Mouse (Mus musculus) midbrain, embryonic 15.5 days (tissue): ENCODE results near the gene Noxo1. TPM values are rescaled to one million over a fixed set of nuclear protein-coding genes. Genes with fewer than 3 reads are reported as not detected.

Source experiments
- ATAC-seq: fragments of 200-750 bp; cut with Nextera tagmentation; replicated peaks from 2 replicates; pipeline ENCODE4 v1.8.0; 2017; ENCODE audit warnings: moderate TSS enrichment
- H3K27ac ChIP-seq: fragments of 300-500 bp; sonication (generic); 2 replicates; pipeline ENCODE4 v1.5.1; 2015; ENCODE audit warnings: mild to moderate bottlenecking, inconsistent platforms
- H3K27me3 ChIP-seq: fragments of 300-500 bp; sonication (generic); replicated peaks from 2 replicates; pipeline ENCODE4 v1.6.1; 2015; ENCODE audit warnings: inconsistent platforms
- H3K36me3 ChIP-seq: fragments of 300-500 bp; sonication (generic); replicated peaks from 2 replicates; pipeline ENCODE4 v1.6.1; 2015; ENCODE audit warnings: inconsistent platforms
- H3K4me1 ChIP-seq: fragments of 300-500 bp; sonication (generic); 2 replicates; pipeline ENCODE4 v1.6.1; 2015; ENCODE audit warnings: inconsistent platforms
- H3K4me2 ChIP-seq: fragments of 300-500 bp; sonication (generic); 2 replicates; pipeline ENCODE4 v1.6.1; 2015; ENCODE audit warnings: inconsistent platforms, mild to moderate bottlenecking, moderate library complexity
- H3K4me3 ChIP-seq: fragments of 300-500 bp; sonication (generic); 2 replicates; pipeline ENCODE4 v1.5.1; 2015; ENCODE audit warnings: mild to moderate bottlenecking, inconsistent platforms
- H3K9ac ChIP-seq: fragments of 300-500 bp; sonication (generic); 2 replicates; pipeline ENCODE4 v1.6.1; 2015; ENCODE audit warnings: mild to moderate bottlenecking, inconsistent platforms
- H3K9me3 ChIP-seq: fragments of 300-500 bp; sonication (generic); 2 replicates; pipeline ENCODE4 v1.6.1; 2016; ENCODE audit warnings: inconsistent platforms
- WGBS: fragments of 180-500 bp; shearing (Covaris S2); methylation state at CpG from one replicate; pipeline ENCODE4 v1.1.7; 2015; ENCODE audit warnings: mixed read lengths; 5-methylcytosine and 5-hydroxymethylcytosine counted together
- polyA plus RNA-seq: library from polyadenylated mRNA; unstranded; fragments of >200 nt; fragmentation: Nextera tagmentation; extraction: Ambion mirVana; gene quantifications from 2 replicates; pipeline ENCODE4 v1.2.1, GENCODE M21; 2015

Noxo1 gene
- polyA plus RNA-seq, 1 experiment from 2014 or later = 2.1 TPM

DNA sequence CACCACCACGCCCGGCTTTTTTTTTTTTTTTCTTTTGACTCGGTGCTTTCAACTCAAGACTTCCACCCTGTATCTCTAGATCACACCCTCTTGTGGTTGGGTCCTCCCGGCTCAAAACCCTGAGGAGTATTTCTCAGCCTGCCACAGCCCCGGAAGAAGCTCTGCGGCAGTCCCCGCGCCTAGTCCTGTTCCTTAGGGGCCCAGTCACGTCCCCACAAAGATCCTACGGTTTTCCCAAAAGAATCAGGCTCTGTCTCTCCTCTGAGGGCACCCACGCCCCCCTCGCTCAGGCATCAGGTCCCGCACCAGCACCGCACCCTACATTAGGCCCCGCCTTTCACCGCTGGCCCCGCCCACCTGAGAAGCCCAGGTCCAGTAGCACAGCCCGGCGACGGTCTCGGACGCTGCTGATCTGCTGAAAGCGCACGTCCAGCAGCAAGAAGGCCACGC lies 8.9 kb upstream of the Noxo1 start:
- H3K27ac ChIP-seq = no peak overlapping the region
- peak overlapping the region; percentile 63 for H3K4me2 ChIP-seq
- no peaks in the 10 kb centered on the region for H3K9me3 ChIP-seq
- H3K36me3 ChIP-seq = no peaks in the 10 kb centered on the region
- H3K27me3 ChIP-seq = peaks cover 7% of the 10 kb centered on the region
- H3K4me3 ChIP-seq = peak overlapping the region; percentile 81
- H3K4me1 ChIP-seq = peaks cover 35% of the 10 kb centered on the region
- ATAC-seq = no peak
- peak overlapping the region; percentile 42 for H3K9ac ChIP-seq
- WGBS = 3% methylated on average over 25 of the region's 25 CpGs

DNA sequence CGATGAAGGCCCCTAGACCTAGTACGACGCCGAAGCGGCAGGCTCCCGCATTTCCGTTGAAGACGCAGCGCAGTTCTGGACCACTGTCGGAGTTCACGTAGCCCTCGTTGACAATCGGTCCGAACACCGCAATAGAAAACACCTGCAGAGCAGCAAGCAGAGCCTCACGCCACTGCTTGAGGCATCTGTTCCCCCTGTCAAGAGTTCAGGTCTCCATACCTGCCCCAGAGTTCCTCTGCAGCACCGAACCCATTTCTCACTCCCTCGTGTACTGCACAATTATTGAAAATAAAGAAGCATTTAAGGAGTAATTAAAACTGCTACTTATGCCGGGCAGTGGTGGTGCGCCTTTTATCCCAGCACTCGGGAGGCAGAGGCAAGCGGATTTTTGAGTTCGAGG lies 8.4 kb upstream of the Noxo1 start:
- peaks cover 35% of the 10 kb centered on the region for H3K4me1 ChIP-seq
- peak overlapping the region; percentile 42 for H3K9ac ChIP-seq
- H3K36me3 ChIP-seq = peaks cover 2% of the 10 kb centered on the region; the same call in 1 of the 2 replicates
- no peak overlapping the region for H3K27ac ChIP-seq
- no peaks in the 10 kb centered on the region for H3K9me3 ChIP-seq
- peaks cover 7% of the 10 kb centered on the region for H3K27me3 ChIP-seq
- peak overlapping the region; percentile 63 for H3K4me2 ChIP-seq
- peak overlapping the region; percentile 81 for H3K4me3 ChIP-seq
- WGBS = 19% methylated on average over 23 of the region's 23 CpGs
- no peak for ATAC-seq

DNA sequence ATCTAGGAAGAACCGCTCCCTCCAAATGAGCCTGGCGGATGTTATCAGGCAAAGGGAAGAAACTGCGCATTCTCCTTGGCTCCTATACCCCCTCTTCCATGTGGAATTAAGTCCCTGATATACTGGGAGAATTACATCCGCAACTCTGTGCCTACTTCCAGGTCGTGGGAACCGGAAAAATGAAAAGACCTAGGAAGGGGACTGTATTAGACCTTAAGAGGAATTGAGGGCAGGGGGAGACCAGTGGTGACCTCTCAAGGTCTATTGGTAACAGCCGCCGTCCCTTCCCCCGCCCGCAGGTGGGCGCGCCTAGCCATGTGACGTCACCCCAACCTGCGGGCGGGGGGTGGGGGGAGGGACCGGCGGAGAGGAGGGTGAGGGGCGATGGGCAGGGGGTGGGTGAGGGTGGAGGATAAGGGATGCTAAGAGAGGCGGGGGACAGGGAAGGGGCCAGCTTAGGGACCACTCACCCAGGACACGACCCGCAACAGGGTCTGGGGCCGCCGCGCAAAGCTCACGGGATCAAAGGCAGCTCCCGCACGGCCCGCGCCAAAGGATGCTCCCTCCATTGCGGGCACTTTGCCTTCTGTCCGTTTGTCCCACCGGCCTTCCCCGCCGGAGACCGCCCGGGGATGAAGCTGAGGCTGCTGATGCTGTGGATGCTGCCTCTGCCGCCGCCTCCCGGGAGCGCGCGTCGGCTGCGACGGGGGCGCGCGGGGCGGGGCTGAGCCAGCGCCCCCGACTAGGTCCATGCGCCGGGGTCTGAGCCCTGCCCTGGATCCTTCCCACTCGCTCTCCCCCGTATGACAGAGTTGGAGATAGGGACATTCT lies 6.6 kb upstream of the Noxo1 start, which contains the start of gene Syngr3:
TSS of gene Syngr3 (minus strand) at position 705 of the 831 bp plus-strand sequence.
- peak within 1 kb of the TSS; percentile 81 for H3K4me3 ChIP-seq
- no peaks in the 10 kb centered on the region for H3K9me3 ChIP-seq
- H3K4me1 ChIP-seq = peaks cover 39% of the 10 kb centered on the region
- ATAC-seq = peak; percentile 71
- H3K27me3 ChIP-seq = peaks cover 7% of the 10 kb centered on the region
- peak within 1 kb of the TSS; percentile 94 for H3K9ac ChIP-seq
- H3K27ac ChIP-seq = peak within 1 kb of the TSS; percentile 91
- H3K4me2 ChIP-seq = peak within 1 kb of the TSS; percentile 63
- WGBS = under 1% methylated on average over 55 of the region's 55 CpGs
- H3K36me3 ChIP-seq = peaks cover 4% of the 10 kb centered on the region; the same call in 1 of the 2 replicates

DNA sequence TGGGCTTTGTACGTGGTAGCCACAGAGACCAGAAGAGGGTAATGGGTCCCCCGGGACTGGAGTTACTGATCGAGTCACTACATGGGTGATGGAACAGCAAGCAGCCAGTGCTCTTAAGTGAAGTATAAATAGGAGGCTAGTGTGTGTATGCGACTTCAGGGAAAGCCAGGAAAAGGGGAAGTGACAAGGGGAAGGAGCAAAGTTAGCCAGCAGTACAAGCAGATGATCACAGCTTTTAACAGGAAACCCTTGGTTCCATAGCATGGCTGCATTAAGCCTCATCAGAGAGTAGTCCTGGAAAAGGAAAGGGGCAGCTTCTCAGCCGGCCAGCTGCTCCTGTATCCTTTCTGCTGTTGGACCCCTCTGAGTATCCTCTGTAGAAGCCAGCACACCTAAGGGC lies 3.6 kb upstream of the Noxo1 start:
- H3K9me3 ChIP-seq = no peaks in the 10 kb centered on the region
- WGBS = 86% methylated on average over 5 of the region's 5 CpGs
- H3K27ac ChIP-seq = no peak overlapping the region
- ATAC-seq = no peak
- peaks cover 7% of the 10 kb centered on the region for H3K27me3 ChIP-seq
- no peak overlapping the region for H3K9ac ChIP-seq
- peaks cover 4% of the 10 kb centered on the region; the same call in 1 of the 2 replicates for H3K36me3 ChIP-seq
- no peak overlapping the region for H3K4me3 ChIP-seq
- no peak overlapping the region for H3K4me2 ChIP-seq
- H3K4me1 ChIP-seq = peaks cover 52% of the 10 kb centered on the region

DNA sequence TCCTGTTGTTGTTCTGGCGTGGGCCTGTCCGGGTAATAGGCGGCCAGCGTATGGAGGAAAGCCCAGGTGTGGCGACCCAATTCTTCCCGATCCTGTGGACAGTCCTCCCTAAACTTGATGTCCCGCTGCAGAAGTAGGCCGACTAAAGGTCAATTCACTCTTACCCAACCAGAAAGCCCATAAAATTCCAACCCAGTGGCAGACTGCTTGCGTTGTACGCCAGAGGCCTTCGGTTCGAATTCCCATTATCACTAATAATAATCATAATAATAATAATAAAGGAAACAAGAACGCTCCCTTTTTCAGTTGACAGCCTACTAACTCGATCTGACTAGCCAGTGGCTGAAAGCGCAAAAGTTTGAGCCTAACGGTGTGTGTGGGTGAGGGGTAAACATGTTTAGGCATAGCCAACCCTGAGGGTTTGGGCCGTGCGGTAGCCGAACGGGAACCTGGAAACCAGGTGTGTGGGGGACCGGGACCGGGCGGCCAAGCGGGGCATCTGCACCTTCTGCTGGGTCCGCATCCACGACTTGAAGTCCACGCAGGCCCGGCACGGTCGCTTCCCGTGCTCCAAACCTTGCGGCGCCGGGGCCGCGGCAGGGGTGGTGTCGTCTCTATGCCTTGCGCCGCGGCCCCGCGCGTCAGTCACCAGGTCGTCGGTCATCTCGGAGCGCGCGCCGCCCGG lies 566 bp upstream of the Noxo1 start:
- Histone ChIP-seq H3K9me3 (no peaks in the 10 kb centered on the region), H3K9ac (peak overlapping the region; percentile 81), H3K27me3 (peaks cover 3% of the 10 kb centered on the region; the same call in 1 of the 2 replicates), H3K36me3 (peaks cover 10% of the 10 kb centered on the region), H3K27ac (peak overlapping the region; percentile 91), H3K4me1 (peaks cover 30% of the 10 kb centered on the region), H3K4me3 (peak overlapping the region; percentile 79), H3K4me2 (peak overlapping the region; percentile 58)
- no peak; the same call in 1 of the 2 replicates for ATAC-seq
- WGBS = 6% methylated on average over 45 of the region's 51 CpGs

DNA sequence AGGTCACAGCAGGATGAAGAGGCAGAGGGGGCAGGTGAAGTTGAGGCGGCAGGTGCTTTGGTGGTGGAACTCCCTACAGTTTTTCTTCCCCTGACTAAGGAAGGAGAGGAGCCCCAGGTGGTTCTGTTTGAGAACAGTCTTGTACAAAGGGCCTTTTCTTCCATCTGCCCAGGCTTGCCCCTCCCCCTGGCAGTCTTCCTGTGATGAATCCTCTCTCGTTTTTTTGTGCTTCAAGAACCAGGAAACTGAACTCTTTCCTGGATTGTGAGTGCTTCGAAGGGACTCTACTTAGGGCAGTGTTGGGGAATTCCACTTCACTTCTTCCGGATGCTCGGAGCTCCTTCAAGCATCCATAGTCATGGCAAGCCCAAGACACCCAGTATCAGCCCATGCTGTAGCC lies 2.0 kb downstream of the Noxo1 start:
- Histone ChIP-seq H3K4me1 (peaks cover 21% of the 10 kb centered on the region), H3K9me3 (no peaks in the 10 kb centered on the region), H3K27me3 (peaks cover 3% of the 10 kb centered on the region; the same call in 1 of the 2 replicates), H3K36me3 (peaks cover 28% of the 10 kb centered on the region; the same call in 1 of the 2 replicates), H3K4me3 (no peak overlapping the region), H3K9ac (no peak overlapping the region), H3K4me2 (no peak overlapping the region), H3K27ac (no peak overlapping the region)
- 16% methylated on average over 5 of the region's 5 CpGs for WGBS
- no peak for ATAC-seq

DNA sequence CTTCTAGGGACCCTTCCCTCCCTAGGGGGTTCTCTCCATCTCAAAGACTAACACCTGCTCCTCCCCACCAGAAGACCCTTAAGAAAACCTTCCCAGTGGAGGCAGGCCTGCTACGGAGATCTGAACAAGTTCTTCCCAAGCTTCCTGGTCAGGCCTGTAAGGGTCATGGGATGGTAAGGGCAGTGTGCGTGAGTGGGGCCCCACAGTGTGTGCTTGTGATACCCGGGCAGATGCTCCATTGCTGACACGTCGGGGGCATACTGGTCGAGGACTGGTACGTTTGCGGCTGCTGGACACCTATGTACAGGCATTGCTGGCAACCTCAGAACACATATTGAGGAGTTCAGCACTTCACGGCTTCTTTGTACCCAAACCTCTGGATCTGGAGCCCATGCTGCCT lies 2.7 kb downstream of the Noxo1 start:
- Histone ChIP-seq H3K36me3 (peaks cover 29% of the 10 kb centered on the region; the same call in 1 of the 2 replicates), H3K4me3 (no peak overlapping the region), H3K9ac (no peak overlapping the region), H3K27ac (no peak overlapping the region), H3K4me1 (peaks cover 21% of the 10 kb centered on the region), H3K27me3 (peaks cover 3% of the 10 kb centered on the region; the same call in 1 of the 2 replicates), H3K9me3 (no peaks in the 10 kb centered on the region), H3K4me2 (no peak overlapping the region)
- 70% methylated on average over 9 of the region's 9 CpGs for WGBS
- ATAC-seq = no peak

DNA sequence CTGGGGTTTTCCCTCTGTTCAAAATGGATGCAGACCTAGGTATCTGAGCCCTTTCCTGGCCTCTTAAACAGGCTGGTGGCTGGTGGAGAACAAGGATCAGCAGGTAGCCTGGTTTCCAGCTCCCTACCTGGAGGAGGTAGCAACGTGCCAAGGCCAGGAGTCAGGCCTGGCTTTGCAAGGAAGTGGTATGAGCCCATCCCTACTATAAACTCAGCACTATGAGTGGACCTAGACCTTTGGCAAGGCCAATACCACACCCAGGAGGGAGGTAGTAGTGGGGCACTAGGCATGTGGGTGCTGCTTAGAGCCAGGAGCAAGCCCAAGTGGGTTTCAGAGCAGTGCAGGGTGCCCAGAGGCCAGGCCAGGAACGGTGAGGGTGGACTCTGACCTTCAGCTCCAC lies 3.4 kb downstream of the Noxo1 start:
- H3K4me1 ChIP-seq = peaks cover 17% of the 10 kb centered on the region
- peaks cover 37% of the 10 kb centered on the region; the same call in 1 of the 2 replicates for H3K36me3 ChIP-seq
- peaks cover 3% of the 10 kb centered on the region; the same call in 1 of the 2 replicates for H3K27me3 ChIP-seq
- H3K4me3 ChIP-seq = no peak overlapping the region
- H3K27ac ChIP-seq = no peak overlapping the region
- no peak for ATAC-seq
- H3K4me2 ChIP-seq = no peak overlapping the region
- no peaks in the 10 kb centered on the region for H3K9me3 ChIP-seq
- H3K9ac ChIP-seq = no peak overlapping the region
- WGBS = 78% methylated on average over 2 of the region's 2 CpGs

DNA sequence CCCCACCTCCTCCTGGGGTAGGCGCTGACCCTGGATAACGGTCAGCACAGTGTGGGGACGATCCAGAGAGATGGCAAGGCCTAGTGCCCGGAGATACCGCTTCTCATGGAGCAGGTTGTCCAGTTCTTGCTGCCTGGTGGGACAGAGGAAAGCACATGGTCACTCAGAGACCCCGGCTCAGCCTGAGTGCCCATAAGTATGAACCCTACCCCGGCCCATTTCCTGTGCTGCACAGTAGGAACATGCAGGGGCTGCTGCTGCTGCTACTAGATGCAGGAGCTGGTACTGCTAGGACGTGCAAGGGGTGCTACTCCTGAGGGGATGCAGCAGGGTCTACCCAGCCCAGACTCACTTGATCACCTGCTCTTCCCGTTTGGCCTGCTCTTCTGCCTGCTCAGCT lies 5.2 kb downstream of the Noxo1 start:
- H3K36me3 ChIP-seq = peaks cover 42% of the 10 kb centered on the region; the same call in 1 of the 2 replicates
- no peaks in the 10 kb centered on the region for H3K9me3 ChIP-seq
- H3K4me2 ChIP-seq = no peak overlapping the region
- no peak for ATAC-seq
- 93% methylated on average over 9 of the region's 9 CpGs for WGBS
- H3K9ac ChIP-seq = no peak overlapping the region; the same call in 1 of the 2 replicates
- H3K4me1 ChIP-seq = peaks cover 14% of the 10 kb centered on the region
- no peak overlapping the region for H3K27ac ChIP-seq
- H3K4me3 ChIP-seq = no peak overlapping the region
- peaks cover 3% of the 10 kb centered on the region; the same call in 1 of the 2 replicates for H3K27me3 ChIP-seq

DNA sequence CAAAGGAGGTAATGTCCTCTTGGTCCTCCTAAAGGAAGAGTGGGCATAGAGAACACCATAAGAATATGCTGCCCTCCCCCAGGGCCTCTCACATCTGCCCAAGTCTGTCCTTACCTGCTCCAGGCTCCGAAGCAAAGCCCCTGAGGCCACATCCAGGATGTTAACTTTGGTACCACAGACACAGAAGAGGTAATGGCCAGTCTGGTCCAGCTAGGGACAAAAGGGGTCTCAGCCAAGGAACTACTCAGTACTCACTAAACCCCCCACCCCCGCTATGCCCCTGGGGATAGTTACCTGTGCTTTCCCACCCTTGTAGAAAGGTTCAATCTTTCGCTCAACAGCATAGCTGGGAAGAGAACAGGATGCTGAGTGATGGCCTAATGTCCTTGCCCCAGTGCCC lies 9.8 kb downstream of the Noxo1 start:
- no peak overlapping the region for H3K4me2 ChIP-seq
- no peaks in the 10 kb centered on the region for H3K27me3 ChIP-seq
- no peak overlapping the region for H3K4me3 ChIP-seq
- H3K9ac ChIP-seq = no peak overlapping the region
- ATAC-seq = no peak
- peaks cover 33% of the 10 kb centered on the region; the same call in 1 of the 2 replicates for H3K36me3 ChIP-seq
- 93% methylated on average over 3 of the region's 3 CpGs for WGBS
- peaks cover 20% of the 10 kb centered on the region for H3K4me1 ChIP-seq
- H3K27ac ChIP-seq = no peak overlapping the region
- no peaks in the 10 kb centered on the region for H3K9me3 ChIP-seq

DNA sequence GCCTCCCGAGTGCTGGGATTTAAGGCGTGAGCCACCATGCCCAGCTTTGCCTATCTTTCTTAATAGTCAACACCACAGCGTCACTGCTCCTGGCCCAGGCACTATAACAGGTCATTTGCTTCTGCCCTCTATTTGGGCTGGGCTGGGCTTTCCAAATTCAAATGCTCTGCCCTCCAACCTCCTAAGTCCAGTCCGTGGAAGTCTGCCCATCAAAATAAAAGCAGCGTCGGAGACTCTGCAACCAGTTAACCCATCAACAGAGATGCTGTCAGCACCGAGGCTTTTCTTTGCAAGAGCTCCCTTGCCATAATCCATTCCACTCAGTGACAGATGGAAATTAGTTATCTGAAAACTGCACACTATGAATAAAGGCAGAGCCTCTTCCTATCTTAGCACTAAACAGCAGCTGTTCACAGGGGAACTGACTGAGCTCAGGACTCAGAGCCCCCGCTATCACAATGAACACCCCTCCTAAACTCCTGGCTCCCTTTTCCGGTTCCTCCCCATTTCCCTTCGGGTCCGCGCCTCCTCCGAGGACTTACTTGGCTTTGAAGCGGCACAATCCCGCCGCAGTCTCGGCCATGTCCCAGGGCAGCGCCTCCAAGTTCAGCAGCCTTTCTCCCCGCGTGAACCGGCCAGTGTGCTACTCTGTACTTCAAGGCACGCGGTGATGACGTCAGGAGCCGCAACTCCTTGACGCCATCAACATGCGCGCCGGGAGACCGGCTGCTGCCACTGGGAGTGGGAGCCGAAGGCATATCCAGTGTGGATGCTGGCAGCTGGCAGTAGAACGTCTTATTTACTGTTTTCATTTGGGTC lies 11.2 kb downstream of the Noxo1 start, which contains the start of gene Tbl3:
TSS of gene Tbl3 (minus strand) at position 679 of the 819 bp plus-strand sequence.
- Histone ChIP-seq H3K27ac (peak within 1 kb of the TSS; percentile 82), H3K9me3 (no peaks in the 10 kb centered on the region), H3K36me3 (peaks cover 20% of the 10 kb centered on the region; the same call in 1 of the 2 replicates), H3K27me3 (no peaks in the 10 kb centered on the region), H3K4me2 (peak within 1 kb of the TSS; percentile 81), H3K9ac (peak within 1 kb of the TSS; percentile 80), H3K4me1 (peaks cover 20% of the 10 kb centered on the region), H3K4me3 (peak within 1 kb of the TSS; percentile 92)
- 4% methylated on average over 32 of the region's 32 CpGs for WGBS
- peak; percentile 89 for ATAC-seq
